Comparison of ENCODE assay signal across 9 mouse cellular contexts in the genomic region with DNA sequence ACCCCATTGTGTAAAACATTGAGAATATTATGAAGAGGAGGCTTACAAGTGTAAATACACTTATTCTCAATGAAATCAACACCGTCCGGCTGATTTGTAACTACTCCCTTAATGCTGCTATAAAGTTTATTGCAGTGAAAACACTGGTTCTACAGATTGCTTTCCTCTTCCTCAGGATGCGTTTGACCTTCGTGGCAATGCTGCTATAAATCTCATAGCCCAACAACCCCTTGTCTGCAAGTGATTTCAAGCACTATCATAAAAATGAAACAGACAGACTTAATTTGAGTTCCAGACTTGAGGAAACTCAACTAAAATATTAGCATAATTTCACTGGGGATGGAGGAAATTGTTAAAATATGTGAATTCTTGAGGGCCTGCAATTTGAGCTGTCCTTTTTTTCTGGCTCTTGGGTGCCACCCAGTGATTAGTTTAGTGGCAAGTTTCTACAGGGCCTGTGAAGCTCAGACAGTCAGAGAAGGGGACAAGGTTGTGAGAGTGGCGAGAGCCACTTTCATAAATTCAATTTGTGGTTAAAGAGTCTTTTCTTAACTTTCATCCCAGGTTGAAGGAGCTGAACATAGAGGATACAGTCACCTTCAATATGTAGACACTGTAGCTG.
DNase-seq lines count a peak whose midpoint lies in the region; ATAC-seq lines count a peak whose summit lies in the region.
"Had no signal": no experiment of that assay in that cellular context is flagged by ENCODE, and none has a peak within 500 bp of the region (broad histone marks: within the 10 kb centered on the region; RNA-seq: fewer than 3 reads in every experiment).

No protein-coding gene starts in this region.

- no peaks in the 10 kb centered on the region for H3K4me1 ChIP-seq in neural tube, embryonic 12.5 days
- no peaks in the 10 kb centered on the region for H3K4me1 ChIP-seq in hindbrain, embryonic 14.5 days (replicated peaks; ENCODE audit: control insufficient read depth, insufficient read depth, low read length)
- H3K4me1 ChIP-seq: hindbrain, embryonic 15.5 days had no signal

- no peaks in the 10 kb centered on the region for H3K9me3 ChIP-seq in neural tube, embryonic 12.5 days
- no peaks in the 10 kb centered on the region for H3K9me3 ChIP-seq in hindbrain, embryonic 14.5 days (ENCODE audit: control insufficient read depth, low read length)
- H3K9me3 ChIP-seq: hindbrain, embryonic 15.5 days had no signal

- peak; percentile 27; the same call in 1 of the 2 replicates for ATAC-seq in neural tube, embryonic 12.5 days (ENCODE audit: low FRiP score, low read depth)
- ATAC-seq in hindbrain, embryonic 14.5 days (ENCODE audit: low FRiP score) = no peak

- no peak overlapping the region for H3K27ac ChIP-seq in neural tube, embryonic 12.5 days
- H3K27ac ChIP-seq in hindbrain, embryonic 14.5 days = no peak overlapping the region
- H3K27ac ChIP-seq: hindbrain, embryonic 15.5 days had no signal

- H3K27me3 ChIP-seq in neural tube, embryonic 12.5 days (replicated peaks) = no peaks in the 10 kb centered on the region; the same call in 1 of the 2 replicates
- H3K27me3 ChIP-seq in hindbrain, embryonic 14.5 days (ENCODE audit: control insufficient read depth, insufficient read depth, low read length) = no peaks in the 10 kb centered on the region
- H3K27me3 ChIP-seq: hindbrain, embryonic 15.5 days had no signal

- intact Hi-C loops in left cerebral cortex, postnatal 4 days (cut with DNase I) = no loop called here

- H3K36me3 ChIP-seq in neural tube, embryonic 12.5 days = no peaks in the 10 kb centered on the region
- no peaks in the 10 kb centered on the region for H3K36me3 ChIP-seq in hindbrain, embryonic 14.5 days (replicated peaks; ENCODE audit: control insufficient read depth, insufficient read depth)
- H3K36me3 ChIP-seq: hindbrain, embryonic 15.5 days had no signal

- no peak overlapping the region for H3K4me2 ChIP-seq in neural tube, embryonic 12.5 days (replicated peaks)
- no peak overlapping the region for H3K4me2 ChIP-seq in hindbrain, embryonic 14.5 days (replicated peaks)
- H3K4me2 ChIP-seq: hindbrain, embryonic 15.5 days had no signal

- WGBS in neural tube, embryonic 12.5 days = 25% methylated on average over 5 of the region's 5 CpGs
- 88% methylated on average over 5 of the region's 5 CpGs for WGBS in hindbrain, embryonic 14.5 days

- no peak overlapping the region for H3K4me3 ChIP-seq in neural tube, embryonic 12.5 days
- no peak overlapping the region for H3K4me3 ChIP-seq in hindbrain, embryonic 14.5 days (replicated peaks; ENCODE audit: low read length)
- H3K4me3 ChIP-seq: hindbrain, embryonic 15.5 days had no signal

- DNase-seq in cerebellum, adult 9-10 months = peak; percentile 4
- DNase-seq in cerebellum, adult 11-12 months = no peak
- DNase-seq in neural tube, embryonic 10.5 days (ENCODE audit: extremely low spot score, low spot score) = no peak
- DNase-seq in hindbrain, embryonic 14.5 days (ENCODE audit: low spot score) = peak; percentile 70
- peak; percentile 29 for DNase-seq in left cerebral cortex, postnatal 4 days
- no peak for DNase-seq in gastrocnemius, postnatal 4 days (ENCODE audit: low spot score in 2 of 2)
- DNase-seq in thymus, postnatal 0 days (ENCODE audit: low spot score) = no peak

- no peak overlapping the region for H3K9ac ChIP-seq in neural tube, embryonic 12.5 days
- H3K9ac ChIP-seq in hindbrain, embryonic 14.5 days = no peak overlapping the region
- H3K9ac ChIP-seq: hindbrain, embryonic 15.5 days had no signal

Comparison
In these comparisons a context has a peak if more than half of its experiments do, and no peak if none do; other contexts are left out.
1. DNase-seq: peak in cerebellum, adult 9-10 months (single experiment), hindbrain, embryonic 14.5 days (single experiment) and left cerebral cortex, postnatal 4 days (single experiment); none in cerebellum, adult 11-12 months (single experiment), neural tube, embryonic 10.5 days (single experiment), gastrocnemius, postnatal 4 days (0 of 2) and thymus, postnatal 0 days (single experiment).